Mouse (Mus musculus): ENCODE measurements at regions not wholly inside any gene's neighbourhood (a gene's known extent, or its start where the extent isn't known, plus 50 kb on each side); places are given as distances from the start of the nearest gene placed in this dataset.

DNA sequence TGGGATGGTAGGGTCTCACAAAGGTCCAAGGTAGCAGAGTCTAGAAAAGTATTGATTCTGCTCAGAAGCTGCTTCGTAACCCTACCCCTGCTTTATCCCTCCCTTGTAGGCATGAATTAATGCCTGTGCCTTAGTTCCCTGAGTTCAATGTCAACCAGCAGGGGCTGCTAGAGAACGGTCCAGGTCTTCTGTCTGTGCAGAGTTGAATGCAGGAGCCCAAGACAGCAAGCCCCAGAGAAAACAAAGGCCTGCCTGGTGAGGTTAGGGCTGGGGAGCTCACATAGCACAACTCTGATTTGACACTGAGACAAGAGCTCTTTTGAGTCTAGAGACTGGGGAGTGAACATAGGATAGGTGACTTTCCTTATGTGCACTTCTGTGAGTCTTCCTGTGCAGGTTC, 56.6 kb downstream of the Olig3 start:
- TF ChIP-seq GATA4 (IDR thresholded peaks at IDR 0.05; ENCODE audit: insufficient replicate concordance, low read length) = no peak

DNA sequence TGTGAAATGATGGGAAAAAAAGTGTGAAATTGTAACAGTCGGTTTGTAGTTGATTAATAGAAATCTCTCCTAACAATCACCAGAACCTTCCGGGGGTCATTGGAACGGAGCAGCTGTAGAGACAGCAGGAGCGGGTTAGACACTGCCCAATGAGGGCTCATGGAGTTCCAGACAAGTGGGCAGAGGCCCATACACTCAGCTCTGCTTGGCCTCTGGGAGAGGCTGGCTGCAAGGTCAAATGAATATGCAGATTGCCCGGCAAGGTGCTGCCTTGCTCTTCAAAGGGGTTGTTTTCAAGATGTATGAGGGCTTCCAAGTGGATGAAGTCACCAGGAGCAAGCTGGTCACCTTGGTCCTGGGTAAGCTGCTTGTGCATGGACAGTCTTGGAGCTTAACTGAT, 57.6 kb downstream of the Olig3 start:
- TF ChIP-seq GATA4 (IDR thresholded peaks at IDR 0.05; ENCODE audit: insufficient replicate concordance, low read length) = no peak

DNA sequence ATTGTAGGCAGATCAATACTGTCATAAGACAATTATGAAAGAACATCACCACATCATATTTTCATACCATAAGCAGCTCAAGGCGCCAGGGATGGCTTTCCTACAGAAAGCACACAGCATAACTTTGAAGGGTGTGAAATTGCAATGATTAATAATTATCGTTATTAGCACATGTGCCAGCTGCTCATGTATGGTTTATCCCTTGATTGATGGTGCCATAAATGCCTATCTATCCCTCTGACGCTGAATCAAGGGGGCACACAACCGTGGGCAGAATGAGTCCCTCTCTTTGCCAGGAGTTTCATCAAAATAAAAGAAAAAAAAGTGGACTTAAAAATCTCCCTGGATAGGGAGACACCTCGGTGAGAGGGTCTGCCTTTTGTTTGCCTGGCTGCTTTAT, 58.5 kb downstream of the Olig3 start:
- no peak for TF ChIP-seq GATA4 (IDR thresholded peaks at IDR 0.05; ENCODE audit: insufficient replicate concordance, low read length)

DNA sequence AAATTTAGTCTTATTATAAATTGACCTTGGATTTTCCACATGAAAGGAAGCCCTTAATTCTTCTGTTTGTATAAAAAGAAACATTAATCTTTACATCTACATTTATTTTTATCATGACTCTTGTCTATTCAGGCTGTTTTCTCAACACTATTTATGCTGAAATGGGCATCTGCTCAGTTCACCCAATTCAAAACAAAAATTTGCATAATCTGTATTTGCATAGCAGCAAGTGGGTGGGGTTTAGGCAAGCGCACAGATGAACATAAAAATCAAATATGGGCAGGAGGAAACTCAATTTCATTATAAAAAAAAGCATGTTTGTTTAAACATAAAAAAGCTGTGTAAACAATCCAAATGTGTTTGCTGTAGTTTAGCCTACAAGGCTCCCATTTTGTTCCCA, 67.7 kb downstream of the Olig3 start:
- no peak for TF ChIP-seq GATA4 (IDR thresholded peaks at IDR 0.05; ENCODE audit: insufficient replicate concordance, low read length)

DNA sequence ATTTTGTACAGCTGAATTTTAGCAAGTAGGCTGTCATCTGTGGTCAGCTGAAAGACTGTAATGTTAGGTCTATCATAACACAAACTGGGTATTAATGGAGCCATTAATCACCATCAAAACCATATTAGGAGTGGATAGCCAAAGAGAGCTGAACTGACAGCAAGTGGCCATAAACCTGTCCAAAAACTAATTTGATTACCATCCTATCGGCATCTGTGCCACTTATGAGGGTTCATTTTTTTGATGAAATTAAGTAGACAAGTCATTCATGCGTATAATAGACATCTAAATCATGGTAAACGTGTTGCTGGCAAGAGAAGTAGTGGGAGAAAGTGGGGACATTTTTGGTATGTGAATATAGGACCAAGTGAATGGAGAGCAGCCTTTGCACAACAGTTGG, 68.6 kb downstream of the Olig3 start:
- no peak for TF ChIP-seq GATA4 (IDR thresholded peaks at IDR 0.05; ENCODE audit: insufficient replicate concordance, low read length)

DNA sequence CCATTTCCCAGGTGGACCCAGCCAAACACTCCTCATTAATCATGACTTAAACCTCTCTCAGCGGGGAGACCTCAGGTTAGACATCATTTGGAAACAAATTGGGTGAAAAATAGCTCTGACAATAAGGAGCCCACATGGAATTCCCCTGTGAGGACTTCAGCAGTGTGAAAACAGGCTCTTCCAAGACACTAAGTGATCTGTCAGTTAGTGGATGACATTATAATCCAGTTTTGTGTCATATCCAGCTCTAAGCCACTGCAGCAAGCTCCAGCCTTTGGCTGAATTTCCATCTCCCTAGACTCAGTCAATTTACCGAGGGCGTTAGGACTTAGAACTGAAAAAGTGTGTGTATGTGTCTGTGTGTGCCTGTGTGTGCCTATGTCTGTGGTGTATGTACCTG, 70.5 kb downstream of the Olig3 start:
- TF ChIP-seq GATA4 (IDR thresholded peaks at IDR 0.05; ENCODE audit: insufficient replicate concordance, low read length) = no peak

DNA sequence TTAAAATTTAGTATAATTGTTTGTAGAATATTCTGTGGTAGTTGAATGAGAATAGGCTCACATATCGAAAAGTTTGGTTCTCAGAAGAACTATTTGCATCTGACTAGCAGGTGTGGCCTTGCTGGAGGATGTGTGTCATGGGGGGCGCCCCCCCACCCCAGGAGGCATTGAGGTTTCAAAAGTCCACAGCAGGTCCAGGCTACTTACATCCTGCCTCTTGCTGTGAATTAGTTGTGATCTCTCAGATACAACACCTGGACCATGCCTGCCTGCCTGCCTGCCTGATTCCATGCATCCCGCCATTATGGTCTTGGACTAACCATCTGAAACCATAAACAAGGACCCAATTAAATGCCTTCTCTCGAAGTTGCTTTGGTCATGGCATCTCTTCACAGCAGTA, 76.2 kb downstream of the Olig3 start:
- TF ChIP-seq GATA4 (IDR thresholded peaks at IDR 0.05; ENCODE audit: insufficient replicate concordance, low read length) = no peak

DNA sequence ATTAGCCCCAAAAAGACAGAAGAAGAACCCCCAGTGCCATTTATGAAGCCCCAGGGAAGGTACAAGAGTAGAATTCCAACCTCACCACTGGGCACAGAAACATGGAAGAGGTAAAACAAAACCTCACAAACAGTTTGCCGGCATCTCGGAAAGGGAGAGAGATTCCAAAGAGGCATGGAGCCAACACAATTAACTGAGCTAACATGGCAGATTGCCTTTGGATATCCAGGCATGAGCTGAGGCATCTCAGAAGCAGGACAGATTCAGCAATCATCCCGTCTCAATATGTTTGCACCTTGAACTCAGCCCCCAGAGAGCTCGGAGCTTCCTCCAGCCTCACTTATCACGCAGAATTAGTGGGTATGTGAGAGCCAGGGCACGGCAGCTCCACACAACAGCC, 78.3 kb downstream of the Olig3 start:
- TF ChIP-seq GATA4 (IDR thresholded peaks at IDR 0.05; ENCODE audit: insufficient replicate concordance, low read length) = no peak

DNA sequence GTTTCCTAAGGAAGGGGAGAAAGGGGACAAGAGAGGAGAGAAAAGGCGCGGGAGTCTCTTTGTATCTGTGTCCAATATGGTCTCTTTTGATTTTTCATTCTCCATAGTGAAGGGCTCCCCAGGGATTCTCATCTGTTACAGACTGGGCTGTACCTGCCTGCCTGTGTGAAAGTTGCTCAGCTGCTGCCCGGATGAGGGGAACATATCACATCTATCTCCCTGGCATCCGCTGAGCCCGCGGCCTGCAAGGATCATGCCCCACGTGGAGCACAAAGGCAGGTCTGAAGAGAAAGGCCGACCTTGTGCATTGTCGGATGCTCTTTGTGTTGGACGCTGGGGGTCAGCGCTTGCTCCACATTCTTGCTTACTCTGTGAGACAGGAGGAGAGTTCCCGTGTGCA, 85.5 kb downstream of the Olig3 start:
- no peak for TF ChIP-seq GATA4 (IDR thresholded peaks at IDR 0.05; ENCODE audit: insufficient replicate concordance, low read length)

DNA sequence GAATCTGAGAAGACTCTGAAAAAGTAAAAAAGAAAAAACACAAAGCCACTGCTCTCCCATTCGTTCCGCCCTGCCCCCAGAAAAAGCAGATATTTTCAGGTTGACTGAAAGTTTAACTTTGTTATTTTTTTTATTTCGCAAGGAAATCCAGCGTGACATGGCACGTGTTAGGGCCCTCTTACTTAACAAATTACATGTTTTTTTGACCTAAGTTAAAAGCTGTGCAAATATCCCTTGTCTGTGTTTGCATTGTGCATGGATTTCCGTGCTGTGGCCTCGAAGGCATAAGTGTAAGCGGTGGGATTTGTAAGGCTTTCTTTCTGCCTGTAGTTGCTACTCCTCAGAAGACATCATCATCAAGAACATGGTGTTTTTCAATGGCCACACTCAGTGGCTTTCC, 87.2 kb downstream of the Olig3 start:
- TF ChIP-seq GATA4 (IDR thresholded peaks at IDR 0.05; ENCODE audit: insufficient replicate concordance, low read length) = no peak

DNA sequence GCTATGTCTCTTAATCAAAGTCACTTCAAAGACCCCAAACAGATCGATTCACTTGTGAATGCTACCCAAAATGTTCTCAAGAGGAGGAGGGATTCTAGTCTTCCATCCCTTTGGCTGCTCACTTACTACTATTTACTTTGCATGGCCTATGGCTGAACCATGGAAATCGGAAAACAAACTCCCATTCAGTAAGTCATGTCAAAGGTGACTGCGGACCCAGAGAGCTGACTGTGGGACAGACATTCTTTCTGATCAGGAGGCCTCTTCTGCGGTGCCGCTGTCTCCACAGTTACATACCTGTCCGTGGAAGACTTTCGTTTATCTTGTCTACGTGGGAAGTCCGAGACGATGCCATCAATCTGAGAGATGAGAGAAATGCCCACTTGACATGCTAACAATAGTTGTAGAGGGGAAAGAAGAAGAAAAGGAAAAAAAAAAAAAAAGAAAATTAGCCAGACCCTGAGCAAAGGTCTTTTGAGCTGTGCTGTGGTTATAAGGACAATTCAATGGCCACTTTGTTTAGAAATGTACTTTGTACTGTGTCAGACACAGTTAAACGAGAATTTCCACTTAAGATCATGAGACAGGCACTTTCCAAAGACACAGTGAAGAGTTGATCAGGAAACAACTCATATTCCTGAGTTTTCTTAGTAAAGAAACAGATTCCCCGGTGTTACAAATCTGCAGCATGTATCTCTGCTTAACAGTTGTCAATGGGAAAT, 92.7 kb downstream of the Olig3 start:
- TF ChIP-seq GATA4 (IDR thresholded peaks at IDR 0.05; ENCODE audit: insufficient replicate concordance, low read length) = no peak

DNA sequence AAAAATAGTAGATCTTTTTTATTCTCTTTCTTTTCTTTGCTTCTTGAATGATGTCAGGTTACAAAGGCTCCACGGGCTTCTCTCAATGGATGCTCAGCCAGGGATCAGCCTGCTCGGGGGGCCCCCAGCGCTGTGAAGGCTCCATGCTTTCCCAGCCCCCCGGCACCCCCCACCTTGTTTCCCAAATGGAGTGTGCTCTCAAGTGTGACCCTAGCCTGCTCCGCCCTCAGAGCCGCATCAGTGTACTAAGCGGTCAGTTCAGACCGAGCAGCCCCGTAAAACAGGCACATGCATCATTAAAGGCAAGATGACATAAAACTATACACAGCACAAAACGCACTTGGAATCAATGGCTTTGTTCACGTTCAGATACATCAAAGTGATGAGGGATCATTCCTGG, 102.7 kb downstream of the Olig3 start:
- TF ChIP-seq GATA4 (IDR thresholded peaks at IDR 0.05; ENCODE audit: insufficient replicate concordance, low read length) = no peak

DNA sequence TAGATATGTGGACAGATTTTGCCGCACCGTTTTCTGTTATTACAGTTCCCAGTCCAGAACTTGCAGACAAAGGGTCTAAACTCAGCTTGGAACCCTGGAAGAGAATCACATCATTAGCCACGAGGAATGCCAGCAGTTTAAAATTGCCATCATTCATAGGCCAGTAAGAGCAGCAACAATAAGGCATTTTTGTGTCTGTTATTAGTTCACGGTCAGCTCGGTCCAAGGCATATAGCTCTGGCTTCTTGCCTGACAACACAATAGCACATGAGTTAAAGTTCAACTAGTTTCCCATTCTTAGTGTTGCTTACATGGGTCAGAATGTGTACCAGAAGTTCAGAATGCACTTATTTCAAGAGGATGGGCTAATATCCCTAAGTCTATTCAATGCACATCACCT, 103.4 kb downstream of the Olig3 start:
- no peak for TF ChIP-seq GATA4 (IDR thresholded peaks at IDR 0.05; ENCODE audit: insufficient replicate concordance, low read length)

DNA sequence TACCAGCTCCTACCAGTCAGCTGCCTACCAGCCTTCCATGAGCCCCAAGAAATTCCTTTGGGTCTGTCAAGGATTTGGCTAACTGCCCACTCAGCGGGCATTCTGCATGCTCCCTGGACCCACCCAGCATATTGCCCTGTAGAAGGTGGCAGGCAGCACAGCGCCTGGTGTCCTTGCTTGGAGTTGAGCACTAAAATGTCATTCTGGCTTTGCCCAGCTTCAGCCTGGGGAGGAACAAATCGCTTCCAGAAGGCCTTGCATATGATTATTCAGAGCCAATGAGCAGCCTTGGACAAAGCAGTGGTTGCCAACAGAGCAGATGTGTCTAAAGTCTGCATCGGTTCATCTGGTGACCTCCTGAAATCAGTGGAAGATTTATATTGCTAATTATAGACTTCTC, 103.8 kb downstream of the Olig3 start:
- TF ChIP-seq GATA4 (IDR thresholded peaks at IDR 0.05; ENCODE audit: insufficient replicate concordance, low read length) = no peak

DNA sequence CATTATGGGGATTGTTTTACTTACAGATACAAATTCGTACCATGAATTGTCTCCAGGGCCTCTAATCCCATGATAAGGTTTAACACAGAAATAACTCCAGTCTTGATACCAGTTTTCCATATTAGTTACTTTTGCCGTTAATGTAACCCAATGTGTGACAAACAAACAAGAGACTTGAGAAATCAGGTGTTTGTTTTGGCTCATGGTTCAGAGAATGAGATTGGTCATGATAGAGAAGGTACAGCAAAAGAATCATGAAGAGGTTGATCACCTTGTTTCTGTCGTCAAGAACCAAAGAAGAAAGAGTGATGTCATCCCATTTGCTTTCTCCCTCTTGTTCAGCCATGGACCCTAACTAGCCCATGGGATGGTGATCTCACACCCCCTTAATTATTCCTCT, 107.5 kb downstream of the Olig3 start:
- peak; percentile 68; the same call in 1 of the 2 replicates for TF ChIP-seq GATA4 (IDR thresholded peaks at IDR 0.05; ENCODE audit: insufficient replicate concordance, low read length)

DNA sequence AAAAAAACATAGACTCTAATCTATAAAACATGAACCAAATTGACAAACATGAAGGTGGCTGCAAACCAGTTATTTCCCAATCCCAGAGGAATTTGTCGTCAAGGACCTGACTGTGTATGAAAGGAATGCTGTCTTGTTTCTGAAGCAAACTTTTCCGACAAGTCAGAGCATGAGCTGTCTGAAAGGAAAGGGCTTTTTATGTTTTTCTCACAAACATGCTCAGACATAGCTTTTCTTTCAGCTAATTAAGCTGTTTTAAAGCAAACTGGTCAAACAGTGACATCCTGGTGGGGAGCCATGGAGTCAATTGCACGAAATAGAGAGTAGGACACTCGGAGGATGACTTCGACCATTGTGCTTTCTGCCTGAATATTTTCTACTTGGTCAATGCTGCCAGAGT, 108.2 kb downstream of the Olig3 start:
- no peak for TF ChIP-seq GATA4 (IDR thresholded peaks at IDR 0.05; ENCODE audit: insufficient replicate concordance, low read length)

DNA sequence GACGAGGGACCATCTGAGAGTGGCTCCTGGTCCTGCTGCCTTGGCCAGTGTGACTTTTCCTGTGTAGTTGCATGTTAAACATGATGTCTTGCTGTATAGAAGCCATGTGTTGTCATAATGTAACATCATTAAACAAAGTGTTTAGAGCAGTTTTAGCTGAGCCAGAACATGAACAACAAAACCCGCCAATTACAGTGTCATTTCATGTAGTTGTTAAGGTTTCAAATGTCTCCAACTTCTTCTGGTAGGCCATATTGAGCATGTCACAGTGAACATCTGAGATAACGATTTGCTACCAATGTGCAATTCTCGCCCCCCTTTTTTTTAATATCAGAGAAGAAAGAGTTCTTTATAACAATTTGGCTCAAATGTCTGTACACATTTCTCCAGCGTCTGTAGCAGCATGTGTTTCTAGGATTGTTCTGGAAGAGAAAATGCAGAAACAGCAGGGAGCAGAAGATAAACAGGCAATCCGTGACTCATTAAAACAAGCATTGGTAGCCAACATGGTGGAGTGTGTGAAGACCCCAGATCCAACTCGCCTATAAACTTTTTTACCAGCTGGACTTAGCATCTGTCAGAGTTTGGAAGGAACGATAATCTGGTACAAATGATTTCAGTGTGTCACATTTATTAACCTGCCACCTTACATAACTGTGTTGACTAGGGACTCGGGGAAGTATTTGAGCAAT, 115.2 kb downstream of the Olig3 start:
- no peak for TF ChIP-seq GATA4 (IDR thresholded peaks at IDR 0.05; ENCODE audit: insufficient replicate concordance, low read length)
